Mouse (Mus musculus): ENCODE measurements around the gene Vmn1r95. TPM values are rescaled to one million over a fixed set of nuclear protein-coding genes. Genes with fewer than 3 reads are reported as not detected.
"Not testable (repeated sequence)": the region's sequence is repeated elsewhere in the genome, so short reads cannot be mapped to it uniquely, and the experiment has no call there.

Vmn1r95 gene
- not detected for total RNA-seq (2021)
- long read RNA-seq, experiment 1 = 0 reads
- long read RNA-seq, experiment 2 = 0 reads

DNA sequence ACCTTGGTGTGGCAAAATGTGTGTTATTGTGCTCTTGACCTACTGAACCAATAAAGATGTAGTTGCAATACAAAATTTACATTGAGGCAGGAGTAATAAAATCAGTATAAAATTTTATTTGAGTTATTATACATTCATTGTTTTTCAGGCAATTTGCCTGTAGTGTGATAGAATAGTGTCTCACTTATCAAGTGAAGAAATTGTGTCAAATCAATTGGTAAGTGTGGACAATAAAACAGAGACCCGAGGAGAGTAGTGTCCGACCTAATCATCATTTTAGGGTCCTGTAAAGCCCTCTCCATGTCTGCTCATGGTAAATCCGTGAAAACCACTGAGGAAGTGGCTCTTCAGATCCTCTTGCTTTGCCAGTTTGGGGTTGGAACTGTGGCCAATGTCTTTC is at the start of gene Vmn1r95:
Gene Vmn1r95, plus strand, starts transcription at position 301 of the 400 bp plus-strand sequence.
- not testable (repeated sequence) for DNase-seq

DNA sequence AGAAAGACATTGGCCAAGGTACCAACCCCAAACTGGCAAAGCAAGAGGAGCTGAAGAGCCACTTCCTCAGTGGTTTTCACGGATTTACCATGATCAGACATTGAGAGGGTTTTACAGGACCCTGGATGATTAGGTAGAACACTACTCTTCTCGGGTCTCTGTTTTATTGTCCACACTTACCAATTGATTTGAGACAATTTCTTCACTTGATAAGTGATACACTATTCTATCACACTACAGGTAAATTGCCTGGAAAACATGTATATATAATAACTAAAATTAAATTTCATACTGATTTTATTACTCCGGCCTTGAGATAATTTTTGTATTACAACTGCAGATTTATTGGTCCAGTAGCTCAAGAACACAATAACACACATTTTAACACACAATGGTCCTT is 25.2 kb upstream of the Vmn1r95 start, which contains the start of gene Vmn1r94:
Gene Vmn1r94, minus strand, starts transcription at position 101 of the 400 bp plus-strand sequence.
- not testable (repeated sequence) for DNase-seq

DNA sequence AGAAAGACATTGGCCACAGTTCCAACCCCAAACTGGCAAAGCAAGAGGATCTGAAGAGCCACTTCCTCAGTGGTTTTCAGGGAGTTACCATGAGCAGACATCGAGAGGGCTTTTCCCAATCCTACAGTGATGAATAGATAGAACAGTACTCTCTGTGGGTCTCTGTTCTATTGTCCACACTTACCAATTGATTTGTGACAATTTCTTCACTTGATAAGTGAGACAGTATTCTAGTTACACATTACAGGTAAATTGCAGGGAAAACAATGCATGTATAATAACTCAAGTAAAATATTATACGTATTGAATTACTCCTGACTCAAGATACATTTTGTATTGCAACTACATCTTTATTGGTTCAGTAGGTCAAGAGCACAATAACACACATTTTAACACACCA is 12.0 kb downstream of the Vmn1r95 start, which contains the start of gene Gm6164:
Gene Gm6164, minus strand, starts transcription at position 101 of the 400 bp plus-strand sequence.
- not testable (repeated sequence) for DNase-seq

DNA sequence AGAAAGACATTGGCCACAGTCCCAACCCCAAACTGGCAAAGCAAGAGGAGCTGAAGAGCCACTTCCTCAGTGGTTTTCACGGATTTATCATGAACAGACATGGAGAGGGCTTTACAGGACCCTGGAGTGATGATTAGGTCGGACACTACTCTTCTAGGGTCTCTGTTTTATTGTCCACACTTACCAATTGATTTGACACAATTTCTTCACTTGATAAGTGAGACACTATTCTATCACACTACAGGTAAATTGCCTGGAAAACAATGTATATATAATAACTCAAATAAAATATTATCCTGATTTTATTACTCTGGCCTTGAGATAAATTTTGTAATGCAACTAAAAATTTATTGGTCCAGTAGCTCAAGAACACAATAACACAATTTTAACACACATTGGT is 40.2 kb downstream of the Vmn1r95 start, which contains the start of gene Gm4498:
Gene Gm4498, minus strand, starts transcription at position 101 of the 400 bp plus-strand sequence.
- DNase-seq = not testable (repeated sequence)

Other genes with a start within 250 kb of the Vmn1r95 start
- gene Igsf23, start 243.0 kb upstream of the Vmn1r95 start, total RNA-seq (2021) = 1 to 10 TPM; 1.1 to 2.2 TPM
- not detected for gene Ceacam20, start 228.3 kb upstream of the Vmn1r95 start, total RNA-seq (2021)
- not detected for gene Nlrp9b, start 202.2 kb upstream of the Vmn1r95 start, total RNA-seq (2021)
- not detected for gene Vmn1r91, start 94.0 kb upstream of the Vmn1r95 start, total RNA-seq (2021)
- gene Gm16442, start 71.1 kb upstream of the Vmn1r95 start, total RNA-seq (2021) = not detected
- gene Vmn1r93, start 54.6 kb upstream of the Vmn1r95 start, total RNA-seq (2021) = not detected
- gene Vmn1r94, start 25.3 kb upstream of the Vmn1r95 start, total RNA-seq (2021) = not detected
- gene Gm6164, start 11.9 kb downstream of the Vmn1r95 start, total RNA-seq (2021) = not detected
- not detected for gene Gm4498, start 40.1 kb downstream of the Vmn1r95 start, total RNA-seq (2021)
- gene Gm5890, start 69.1 kb downstream of the Vmn1r95 start, total RNA-seq (2021) = not detected
- gene Gm4133, start 140.4 kb downstream of the Vmn1r95 start, total RNA-seq (2021) = not detected
- not detected for gene Gm5728, start 181.7 kb downstream of the Vmn1r95 start, total RNA-seq (2021)
- not detected for gene Vmn1r100, start 224.2 kb downstream of the Vmn1r95 start, total RNA-seq (2021)
- not detected for gene Vmn1r101, start 248.9 kb downstream of the Vmn1r95 start, total RNA-seq (2021)